Mouse (Mus musculus) lung, postnatal 36 days (tissue): Measurements from ENCODE around the gene Ano9.

Experiments used
- DNase-seq: peaks from one replicate; pipeline ENCODE4 v3.0.0; 2022; ENCODE audit warnings: mixed read lengths

Gene Ano9

DNA sequence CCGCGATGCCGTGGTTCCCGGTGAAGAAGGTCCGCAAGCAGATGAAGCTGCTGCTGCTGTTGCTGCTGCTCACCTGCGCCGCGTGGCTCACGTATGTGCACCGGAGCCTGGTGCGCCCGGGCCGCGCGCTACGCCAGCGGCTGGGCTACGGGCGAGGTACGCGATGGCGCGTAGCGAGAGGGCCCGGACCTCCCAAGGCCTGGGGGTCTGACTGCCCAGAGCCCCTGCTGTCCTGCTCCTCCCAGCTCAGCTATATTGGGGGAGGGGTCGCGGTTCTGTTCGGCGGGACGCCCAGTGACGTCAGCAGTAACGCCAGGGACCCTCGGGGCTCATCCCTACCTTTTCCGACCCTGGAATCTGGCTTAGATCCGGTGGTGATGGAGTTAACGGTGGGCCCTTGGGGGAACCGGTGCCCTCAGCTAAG is 56.3 kb downstream of the Ano9 start:
- no peak for DNase-seq

- peak; percentile 60 for DNase-seq
Measured at GRCm38 (mm10) chr7:141060426-141061242, 57.0 kb downstream of the Ano9 start, which contains the start of gene B4galnt4. Gene B4galnt4 (plus strand): TSS chr7:141061104.

DNA sequence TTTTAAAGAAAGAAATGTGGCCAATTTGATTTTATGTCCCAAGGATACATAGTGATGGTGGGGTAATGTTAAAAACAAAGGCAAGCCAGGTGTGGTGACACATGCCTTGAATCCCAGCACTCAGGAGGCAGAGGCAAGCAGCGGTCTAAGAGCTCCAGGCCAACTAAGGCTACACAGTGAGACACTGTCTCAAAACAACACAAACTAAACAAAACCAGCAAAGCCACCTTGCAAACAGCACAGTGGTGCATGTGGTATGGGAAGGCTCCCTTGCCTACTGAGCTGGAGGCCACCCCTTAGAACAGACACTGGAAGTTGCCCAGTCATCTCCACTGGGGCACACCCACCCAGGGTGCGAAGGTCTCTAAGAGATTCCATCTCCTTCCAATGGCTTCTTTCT is 57.7 kb downstream of the Ano9 start:
- DNase-seq, result no peak

GRCm38 (mm10) chr7:141058601-141059341 is 58.8 kb downstream of the Ano9 start:
- no peak for DNase-seq

DNA sequence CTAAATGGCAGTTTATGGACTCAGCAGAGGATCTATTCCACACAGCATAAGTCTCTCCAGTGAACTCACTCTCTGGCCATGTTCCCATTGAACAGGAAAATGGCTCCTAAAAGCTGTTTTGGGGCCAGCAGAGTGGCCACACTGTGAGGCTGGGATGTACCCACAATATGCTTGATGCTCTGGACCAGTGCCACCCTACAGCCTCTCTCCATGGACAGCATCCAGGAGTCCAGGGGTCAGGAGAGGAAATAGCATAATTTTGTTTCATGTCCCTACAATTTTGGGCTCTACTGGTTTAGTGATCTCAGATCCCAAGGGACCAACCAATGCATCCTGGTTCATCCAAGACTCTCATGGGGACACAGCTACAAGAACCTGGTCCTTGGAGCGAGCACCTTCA is 60.1 kb downstream of the Ano9 start:
- DNase-seq, result no peak

DNA sequence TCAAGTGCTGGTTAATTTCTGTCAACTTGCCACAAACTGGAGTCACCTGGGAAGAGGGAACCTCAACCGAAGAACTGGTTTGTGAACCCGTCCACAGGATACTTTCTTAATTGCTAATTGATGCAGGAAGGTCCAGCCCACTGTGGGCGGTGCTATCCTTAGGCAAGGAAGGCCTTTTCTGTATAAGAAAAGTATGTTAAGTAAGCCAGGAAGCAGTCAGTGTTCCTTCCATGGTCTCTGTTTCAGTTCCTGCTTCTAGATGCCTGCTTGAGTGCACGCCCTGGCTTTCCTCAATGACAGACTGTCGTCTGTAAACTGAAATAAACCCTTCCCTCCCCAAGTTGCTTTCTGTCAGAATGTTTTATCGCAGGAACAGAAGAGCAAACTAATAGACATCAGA is 60.6 kb downstream of the Ano9 start:
- no peak for DNase-seq

- no peak for DNase-seq
Measured at GRCm38 (mm10) chr7:141055785-141056184, 61.8 kb downstream of the Ano9 start.

GRCm38 (mm10) chr7:141052421-141052820 is 65.2 kb downstream of the Ano9 start:
- no peak for DNase-seq

GRCm38 (mm10) chr7:141052016-141052415 is 65.6 kb downstream of the Ano9 start:
- DNase-seq, result no peak
